Mouse (Mus musculus): ENCODE results near the gene Msh5.

The Msh5 gene

GRCm38 (mm10) chr17:35046681-35047455 is at the start of gene Msh5:
Msh5 (minus strand) TSS chr17:35046745.
- in situ Hi-C loops (cut with MboI, MseI), result loop anchor here (10.0 kb wide), 1 partner anchor 188 kb away; the partner anchor contains the start of genes Atp6v1g2 and Nfkbil1

GRCm38 (mm10) chr17:35094475-35095365 is 48.2 kb upstream of the Msh5 start:
- in situ Hi-C loops (cut with MboI, MseI), result no loop called here

- in situ Hi-C loops (cut with MboI, MseI), result no loop called here
These were observed 46.1 kb upstream of the Msh5 start for GRCm38 (mm10) chr17:35092403-35093198.

- in situ Hi-C loops (cut with MboI, MseI), result no loop called here
These were observed 43.8 kb upstream of the Msh5 start for GRCm38 (mm10) chr17:35090166-35090932.

GRCm38 (mm10) chr17:35088825-35089644 is 42.5 kb upstream of the Msh5 start, which contains the start of gene Abhd16a:
Abhd16a (plus strand) TSS chr17:35089263.
- in situ Hi-C loops (cut with MboI, MseI), result no loop called here

GRCm38 (mm10) chr17:35088151-35088550 is 41.6 kb upstream of the Msh5 start:
- in situ Hi-C loops (cut with MboI, MseI), result no loop called here

- in situ Hi-C loops (cut with MboI, MseI), result no loop called here
These were observed 38.8 kb upstream of the Msh5 start, which contains the start of gene Ly6g6f for GRCm38 (mm10) chr17:35085208-35085865. Ly6g6f (minus strand) TSS chr17:35085610.

- in situ Hi-C loops (cut with MboI, MseI), result no loop called here
These were observed 37.5 kb upstream of the Msh5 start for GRCm38 (mm10) chr17:35083929-35084497.

- in situ Hi-C loops (cut with MboI, MseI), result no loop called here
These were observed 36.5 kb upstream of the Msh5 start for GRCm38 (mm10) chr17:35082841-35083576.

- in situ Hi-C loops (cut with MboI, MseI), result no loop called here
These were observed 34.2 kb upstream of the Msh5 start for GRCm38 (mm10) chr17:35080710-35081109.

GRCm38 (mm10) chr17:35080248-35080647 is 33.7 kb upstream of the Msh5 start:
- in situ Hi-C loops (cut with MboI, MseI), result no loop called here

GRCm38 (mm10) chr17:35079778-35080177 is 33.2 kb upstream of the Msh5 start:
- in situ Hi-C loops (cut with MboI, MseI), result no loop called here

GRCm38 (mm10) chr17:35077786-35078233 is 31.3 kb upstream of the Msh5 start, which contains the start of gene Ly6g6d:
Ly6g6d (minus strand) TSS chr17:35078065.
- in situ Hi-C loops (cut with MboI, MseI), result no loop called here

GRCm38 (mm10) chr17:35077285-35077684 is 30.7 kb upstream of the Msh5 start:
- in situ Hi-C loops (cut with MboI, MseI), result no loop called here

- in situ Hi-C loops (cut with MboI, MseI), result no loop called here
These were observed 30.1 kb upstream of the Msh5 start, which contains the start of gene Ly6g6e for GRCm38 (mm10) chr17:35076507-35077176. Ly6g6e (plus strand) TSS chr17:35076902.

- in situ Hi-C loops (cut with MboI, MseI), result no loop called here
These were observed 27.6 kb upstream of the Msh5 start for GRCm38 (mm10) chr17:35074097-35074496.

GRCm38 (mm10) chr17:35071454-35071853 is 24.9 kb upstream of the Msh5 start:
- in situ Hi-C loops (cut with MboI, MseI), result no loop called here

Measured in regulatory T cell (primary cell).